Mouse (Mus musculus): ENCODE results near the gene Rps10. TPM values are rescaled to one million over a fixed set of nuclear protein-coding genes. Genes with fewer than 3 reads are reported as not detected.

The Rps10 gene
- polyA plus RNA-seq, 1 experiment from 2014 or later: 901 TPM

DNA sequence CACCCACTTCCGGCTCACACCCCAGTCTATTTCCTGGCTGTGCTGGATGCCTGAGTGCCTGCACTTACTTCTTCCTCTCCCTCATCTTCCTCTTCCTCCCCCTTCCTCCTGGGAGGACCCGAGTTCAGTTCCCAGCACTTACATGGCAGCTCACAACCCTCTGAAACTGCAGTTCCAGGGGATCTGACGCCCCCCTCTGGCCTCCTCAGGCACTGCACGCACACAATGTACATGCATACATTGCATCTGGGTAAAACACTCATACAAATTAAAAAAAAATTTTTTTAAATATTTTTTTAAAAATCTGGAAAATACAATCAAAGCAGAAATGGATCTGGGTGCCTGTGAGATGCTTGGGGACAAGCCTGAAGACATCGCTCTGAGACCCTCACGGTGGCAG is 35.3 kb upstream of the Rps10 start:
- H3K27ac ChIP-seq (ENCODE audit: low read length): no peak overlapping the region
- no peak overlapping the region for H3K4me3 ChIP-seq (ENCODE audit: low read length)
- H3K27me3 ChIP-seq (ENCODE audit: control insufficient read depth, insufficient read depth, low read depth, low read length): no peaks in the 10 kb centered on the region
- no peak for ATAC-seq (ENCODE audit: low read depth)
- no peaks in the 10 kb centered on the region for H3K36me3 ChIP-seq (ENCODE audit: control insufficient read depth, insufficient read depth, low read length)
- H3K9me3 ChIP-seq (ENCODE audit: control insufficient read depth, low read length): no peaks in the 10 kb centered on the region
- H3K4me2 ChIP-seq (ENCODE audit: low read depth, low read length): no peak overlapping the region
- H3K4me1 ChIP-seq (replicated peaks; ENCODE audit: control insufficient read depth, insufficient read depth, low read length): no peaks in the 10 kb centered on the region
- no peak overlapping the region for H3K9ac ChIP-seq (ENCODE audit: low read length)
- 69% methylated on average over 6 of the region's 6 CpGs for WGBS

DNA sequence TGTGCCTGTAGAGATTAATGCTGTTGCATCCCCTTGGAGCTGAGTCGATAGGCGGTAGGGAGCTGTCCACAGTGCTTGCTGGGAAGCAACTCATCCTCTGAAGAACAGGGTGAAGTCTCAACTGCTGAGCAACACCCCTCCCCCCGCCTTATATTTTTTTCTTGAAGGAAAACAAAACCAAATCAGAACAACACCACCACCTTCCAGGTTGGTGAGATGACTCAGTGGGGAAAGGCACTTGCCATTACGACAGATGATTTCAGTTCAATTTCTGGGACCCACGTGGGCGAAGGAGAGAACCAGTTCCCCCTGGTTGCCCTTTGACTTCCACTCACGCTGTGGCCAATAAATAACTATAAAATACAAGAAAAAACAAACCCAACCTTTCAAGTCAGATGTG is 22.3 kb upstream of the Rps10 start:
- Histone ChIP-seq H3K4me1 (replicated peaks; ENCODE audit: control insufficient read depth, insufficient read depth, low read length) (peaks cover 9% of the 10 kb centered on the region), H3K36me3 (ENCODE audit: control insufficient read depth, insufficient read depth, low read length) (no peaks in the 10 kb centered on the region), H3K9ac (ENCODE audit: low read length) (no peak overlapping the region), H3K27me3 (ENCODE audit: control insufficient read depth, insufficient read depth, low read depth, low read length) (peaks cover 36% of the 10 kb centered on the region), H3K9me3 (ENCODE audit: control insufficient read depth, low read length) (no peaks in the 10 kb centered on the region), H3K27ac (ENCODE audit: low read length) (no peak overlapping the region), H3K4me2 (ENCODE audit: low read depth, low read length) (no peak overlapping the region), H3K4me3 (ENCODE audit: low read length) (no peak overlapping the region)
- ATAC-seq (ENCODE audit: low read depth): no peak
- 59% methylated on average over 7 of the region's 7 CpGs for WGBS

DNA sequence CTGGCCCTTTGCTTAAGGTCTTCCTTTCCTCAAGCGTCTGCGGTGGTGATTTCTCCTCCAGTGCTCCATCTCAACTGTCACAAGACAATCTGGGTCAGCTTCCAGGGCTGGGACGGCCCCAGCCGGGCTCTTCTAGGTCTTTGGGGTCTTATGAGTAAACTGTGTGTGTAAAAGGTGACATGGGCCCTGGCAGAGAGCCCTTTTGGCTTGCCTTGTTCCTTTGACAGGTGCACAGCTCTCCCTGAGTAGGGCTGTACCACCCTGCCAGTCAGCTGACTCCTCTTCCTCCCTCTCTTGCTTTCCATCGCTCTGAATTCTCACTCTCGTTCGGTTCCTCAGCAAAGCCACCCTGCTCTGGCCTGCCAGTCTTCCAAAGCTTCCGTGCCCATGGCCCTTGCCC is 20.7 kb upstream of the Rps10 start:
- H3K4me3 ChIP-seq (ENCODE audit: low read length): no peak overlapping the region
- ATAC-seq (ENCODE audit: low read depth): no peak
- no peaks in the 10 kb centered on the region for H3K9me3 ChIP-seq (ENCODE audit: control insufficient read depth, low read length)
- 52% methylated on average over 8 of the region's 8 CpGs for WGBS
- H3K36me3 ChIP-seq (ENCODE audit: control insufficient read depth, insufficient read depth, low read length): no peaks in the 10 kb centered on the region
- H3K4me1 ChIP-seq (replicated peaks; ENCODE audit: control insufficient read depth, insufficient read depth, low read length): peaks cover 9% of the 10 kb centered on the region
- peaks cover 36% of the 10 kb centered on the region for H3K27me3 ChIP-seq (ENCODE audit: control insufficient read depth, insufficient read depth, low read depth, low read length)
- H3K4me2 ChIP-seq (ENCODE audit: low read depth, low read length): no peak overlapping the region
- H3K27ac ChIP-seq (ENCODE audit: low read length): no peak overlapping the region
- H3K9ac ChIP-seq (ENCODE audit: low read length): no peak overlapping the region

DNA sequence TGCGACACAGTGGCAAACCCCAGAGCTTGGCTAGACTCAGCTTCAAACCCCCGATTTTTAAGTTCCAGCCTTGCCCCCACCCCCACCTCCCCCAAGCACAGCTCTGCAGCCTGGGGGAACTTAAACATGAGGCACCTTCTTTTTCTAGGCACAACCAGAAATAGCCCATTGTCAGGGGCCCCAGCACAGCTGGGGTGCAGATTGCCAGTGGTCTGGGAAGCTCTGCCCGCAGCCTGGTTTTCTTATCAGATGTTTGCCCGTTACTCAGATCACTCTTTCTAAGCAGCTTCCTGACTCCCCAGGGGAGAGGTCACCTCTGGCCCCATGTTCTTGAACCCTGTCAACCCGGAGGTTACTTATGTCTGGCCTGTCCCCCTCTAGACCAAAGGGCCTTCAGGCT is 19.9 kb upstream of the Rps10 start:
- WGBS: 16% methylated on average over 5 of the region's 5 CpGs
- Histone ChIP-seq H3K27me3 (ENCODE audit: control insufficient read depth, insufficient read depth, low read depth, low read length) (peaks cover 36% of the 10 kb centered on the region), H3K9ac (ENCODE audit: low read length) (no peak overlapping the region), H3K4me2 (ENCODE audit: low read depth, low read length) (no peak overlapping the region), H3K27ac (ENCODE audit: low read length) (no peak overlapping the region), H3K9me3 (ENCODE audit: control insufficient read depth, low read length) (no peaks in the 10 kb centered on the region), H3K4me3 (ENCODE audit: low read length) (no peak overlapping the region), H3K36me3 (ENCODE audit: control insufficient read depth, insufficient read depth, low read length) (no peaks in the 10 kb centered on the region), H3K4me1 (replicated peaks; ENCODE audit: control insufficient read depth, insufficient read depth, low read length) (peaks cover 9% of the 10 kb centered on the region)
- no peak for ATAC-seq (ENCODE audit: low read depth)

DNA sequence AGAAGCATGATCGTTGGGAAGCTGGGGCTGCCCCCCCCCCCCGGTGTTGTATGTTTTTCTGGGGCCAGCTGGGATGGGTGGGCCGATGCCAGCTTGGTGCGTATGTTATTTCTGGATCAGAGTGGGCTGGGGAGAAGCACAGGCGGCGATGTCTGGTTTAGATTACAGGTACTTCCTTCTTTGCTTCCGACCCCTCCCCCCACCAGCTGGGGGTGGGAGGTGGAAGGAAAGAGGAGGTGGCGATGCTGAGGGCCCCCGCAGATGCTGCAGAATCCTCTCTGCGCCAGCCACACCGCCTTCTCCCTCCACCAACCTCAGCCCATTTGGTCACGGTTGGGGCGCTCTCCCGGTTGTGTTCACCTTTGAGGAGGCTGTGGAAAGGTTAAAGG is 19.5 kb upstream of the Rps10 start:
- Histone ChIP-seq H3K27me3 (ENCODE audit: control insufficient read depth, insufficient read depth, low read depth, low read length) (peaks cover 36% of the 10 kb centered on the region), H3K9ac (ENCODE audit: low read length) (no peak overlapping the region), H3K27ac (ENCODE audit: low read length) (no peak overlapping the region), H3K36me3 (ENCODE audit: control insufficient read depth, insufficient read depth, low read length) (no peaks in the 10 kb centered on the region), H3K4me1 (replicated peaks; ENCODE audit: control insufficient read depth, insufficient read depth, low read length) (peaks cover 9% of the 10 kb centered on the region), H3K9me3 (ENCODE audit: control insufficient read depth, low read length) (no peaks in the 10 kb centered on the region), H3K4me3 (ENCODE audit: low read length) (peak overlapping the region; percentile 50), H3K4me2 (ENCODE audit: low read depth, low read length) (peak overlapping the region; percentile 64)
- 4% methylated on average over 14 of the region's 14 CpGs for WGBS
- ATAC-seq (ENCODE audit: low read depth): peak; percentile 12; the same call in 1 of the 2 replicates

DNA sequence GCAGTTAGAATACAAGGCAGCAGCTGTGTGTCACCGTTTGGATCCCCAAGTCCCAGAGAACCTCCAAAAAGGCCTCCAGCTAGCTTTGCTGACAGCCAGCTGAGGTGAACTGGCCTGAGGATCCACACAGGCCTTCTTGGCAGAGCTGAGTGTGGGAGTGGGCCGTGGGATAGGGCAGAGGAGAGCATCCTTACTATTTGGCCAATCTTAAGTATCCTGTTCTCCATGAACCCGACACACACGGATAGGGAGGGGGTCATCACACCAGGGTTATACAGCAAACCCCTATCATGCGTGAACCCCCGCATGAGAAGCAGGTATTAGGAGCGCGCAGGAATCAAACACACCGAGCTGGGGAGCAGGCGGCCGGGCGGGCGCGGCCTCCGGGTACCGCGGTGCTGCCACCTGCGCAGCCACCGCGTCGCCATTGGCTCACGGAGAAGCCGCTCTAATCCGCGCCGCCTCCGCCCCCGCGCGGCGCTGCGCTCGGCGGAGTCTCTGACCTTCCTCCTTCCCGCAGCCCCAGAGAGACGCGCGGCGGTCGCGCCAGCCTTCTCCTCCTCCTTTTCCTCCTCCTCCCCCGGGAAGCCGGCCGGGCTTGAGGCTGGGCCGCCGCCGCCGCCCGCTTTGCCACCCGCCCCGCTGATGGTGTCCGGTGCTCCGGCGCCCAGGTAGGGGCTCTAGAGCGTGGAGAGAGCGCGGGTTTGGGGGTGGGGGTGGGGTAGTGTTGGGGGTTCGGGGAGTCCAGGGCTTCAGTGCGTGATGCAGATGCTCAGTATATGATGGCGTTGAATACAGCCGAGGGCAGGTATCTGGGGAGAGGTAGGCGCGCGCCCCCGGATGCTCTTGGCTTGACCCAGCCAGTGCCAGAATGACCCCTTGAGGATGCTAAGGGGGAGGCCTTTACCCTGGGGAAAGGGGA is 18.9 kb upstream of the Rps10 start, which contains the start of gene Pacsin1:
Pacsin1 (plus strand) TSS at position 421 of the 922 bp plus-strand sequence.
- H3K27ac ChIP-seq (ENCODE audit: low read length): no peak within 1 kb of the TSS
- H3K27me3 ChIP-seq (ENCODE audit: control insufficient read depth, insufficient read depth, low read depth, low read length): peaks cover 36% of the 10 kb centered on the region
- H3K4me2 ChIP-seq (ENCODE audit: low read depth, low read length): peak within 1 kb of the TSS; percentile 64
- ATAC-seq (ENCODE audit: low read depth): peak; percentile 47; the same call in 1 of the 2 replicates
- WGBS: 2% methylated on average over 58 of the region's 65 CpGs
- no peaks in the 10 kb centered on the region for H3K36me3 ChIP-seq (ENCODE audit: control insufficient read depth, insufficient read depth, low read length)
- 0 out of 2 replicates have a peak within 1 kb of the TSS, but pooled peaks have one; percentile 9 for H3K9ac ChIP-seq (ENCODE audit: low read length)
- H3K4me3 ChIP-seq (ENCODE audit: low read length): peak within 1 kb of the TSS; percentile 50
- no peaks in the 10 kb centered on the region for H3K9me3 ChIP-seq (ENCODE audit: control insufficient read depth, low read length)
- H3K4me1 ChIP-seq (replicated peaks; ENCODE audit: control insufficient read depth, insufficient read depth, low read length): peaks cover 9% of the 10 kb centered on the region

DNA sequence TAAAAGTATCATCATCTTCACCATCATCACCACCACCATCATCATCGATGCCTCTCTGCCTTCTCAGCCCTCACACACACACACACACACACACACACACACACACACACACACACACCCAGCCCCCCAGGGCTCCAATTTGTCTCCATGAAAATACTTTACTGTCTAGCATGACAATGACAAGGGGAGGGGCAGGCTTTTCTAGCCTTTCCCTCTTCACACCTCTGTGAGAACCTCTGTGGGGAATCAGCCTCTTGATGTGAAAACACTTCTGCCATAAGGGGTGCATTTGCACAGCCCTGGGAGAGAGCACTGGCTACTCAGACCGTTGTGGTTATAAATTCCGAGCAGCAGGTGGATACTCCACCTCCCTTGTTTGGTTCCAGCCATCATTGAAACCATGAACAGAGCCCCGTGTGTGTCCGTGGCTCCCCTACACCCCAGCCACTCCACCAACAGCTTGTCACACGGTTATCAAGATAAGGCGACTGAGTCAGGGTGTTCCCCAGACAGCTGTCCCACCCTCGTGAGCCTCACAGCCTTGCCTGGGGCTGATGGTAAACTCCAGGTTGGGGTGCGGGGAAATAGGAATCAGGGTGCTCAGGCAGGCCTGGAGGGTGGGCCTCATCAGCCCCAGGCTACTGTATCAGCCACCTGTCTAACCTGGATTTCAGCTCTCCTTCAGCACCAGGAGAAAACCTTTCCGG is 16.9 kb upstream of the Rps10 start:
- Histone ChIP-seq H3K9ac (ENCODE audit: low read length) (no peak overlapping the region), H3K36me3 (ENCODE audit: control insufficient read depth, insufficient read depth, low read length) (no peaks in the 10 kb centered on the region), H3K4me1 (replicated peaks; ENCODE audit: control insufficient read depth, insufficient read depth, low read length) (peaks cover 9% of the 10 kb centered on the region), H3K27me3 (ENCODE audit: control insufficient read depth, insufficient read depth, low read depth, low read length) (peaks cover 36% of the 10 kb centered on the region), H3K27ac (ENCODE audit: low read length) (no peak overlapping the region), H3K4me2 (ENCODE audit: low read depth, low read length) (no peak overlapping the region), H3K4me3 (ENCODE audit: low read length) (no peak overlapping the region), H3K9me3 (ENCODE audit: control insufficient read depth, low read length) (no peaks in the 10 kb centered on the region)
- ATAC-seq (ENCODE audit: low read depth): no peak
- WGBS: 39% methylated on average over 10 of the region's 10 CpGs

DNA sequence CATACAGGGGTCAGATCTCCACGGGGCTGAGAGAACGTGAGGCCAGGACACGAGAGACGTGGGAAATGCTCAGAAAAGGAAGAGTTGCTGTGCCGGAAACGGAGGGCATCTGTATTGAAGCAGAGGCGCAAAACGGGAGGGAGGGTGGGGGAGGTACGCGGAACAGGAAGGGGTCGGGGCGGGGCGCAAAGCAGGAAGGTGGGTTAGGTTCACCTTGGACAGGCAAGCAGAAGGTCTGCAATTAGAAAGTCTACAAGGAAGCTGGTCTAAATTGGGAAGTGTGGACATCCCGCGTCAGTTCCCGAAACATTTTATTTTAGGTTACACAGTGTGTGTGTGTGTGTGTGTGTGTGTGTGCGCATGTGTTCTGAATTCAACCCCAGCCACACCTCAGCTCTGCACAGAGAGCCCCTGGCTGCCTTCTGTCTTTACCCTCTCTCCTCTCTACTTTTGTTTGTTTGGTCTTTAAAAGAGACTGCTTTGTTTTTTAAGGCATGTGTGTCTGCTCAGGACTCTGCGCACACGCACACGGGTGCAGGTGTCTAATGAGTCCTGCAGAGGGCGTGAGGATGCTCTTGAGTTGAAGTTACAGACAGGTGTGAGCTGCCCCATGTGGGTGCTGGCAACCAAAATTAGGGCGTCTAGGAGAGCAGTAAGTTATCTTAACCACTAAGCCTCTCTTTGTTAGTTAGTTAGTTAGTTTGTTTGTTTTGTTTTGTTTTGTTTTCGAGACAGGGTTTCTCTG is 15.7 kb upstream of the Rps10 start:
- peaks cover 32% of the 10 kb centered on the region for H3K27me3 ChIP-seq (ENCODE audit: control insufficient read depth, insufficient read depth, low read depth, low read length)
- no peak overlapping the region for H3K4me2 ChIP-seq (ENCODE audit: low read depth, low read length)
- H3K36me3 ChIP-seq (ENCODE audit: control insufficient read depth, insufficient read depth, low read length): no peaks in the 10 kb centered on the region
- 70% methylated on average over 23 of the region's 23 CpGs for WGBS
- ATAC-seq (ENCODE audit: low read depth): no peak
- no peaks in the 10 kb centered on the region for H3K9me3 ChIP-seq (ENCODE audit: control insufficient read depth, low read length)
- H3K9ac ChIP-seq (ENCODE audit: low read length): no peak overlapping the region
- peaks cover 9% of the 10 kb centered on the region for H3K4me1 ChIP-seq (replicated peaks; ENCODE audit: control insufficient read depth, insufficient read depth, low read length)
- no peak overlapping the region for H3K27ac ChIP-seq (ENCODE audit: low read length)
- H3K4me3 ChIP-seq (ENCODE audit: low read length): no peak overlapping the region

DNA sequence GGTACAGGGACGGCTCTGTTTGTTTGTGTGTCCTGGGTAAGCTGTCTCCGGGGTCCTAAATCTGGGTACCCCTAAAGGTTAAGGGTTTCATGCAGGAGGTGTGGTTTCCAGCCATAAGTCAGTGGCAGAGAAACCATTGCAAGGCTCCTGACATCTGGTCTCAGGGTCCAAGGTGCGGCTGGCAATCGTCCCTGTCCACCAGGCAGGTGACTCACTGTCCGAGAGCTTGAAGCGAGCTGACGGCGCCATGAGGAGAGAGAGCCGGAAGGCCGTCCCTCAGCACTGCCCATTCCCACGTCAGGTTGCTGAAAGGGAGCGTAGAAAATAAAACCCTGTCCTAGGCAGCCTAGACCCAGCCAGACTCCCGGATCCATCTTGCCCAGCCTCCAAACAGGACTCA is 14.1 kb upstream of the Rps10 start:
- 71% methylated on average over 13 of the region's 13 CpGs for WGBS
- H3K27ac ChIP-seq (ENCODE audit: low read length): no peak overlapping the region
- no peak for ATAC-seq (ENCODE audit: low read depth)

More for the DNA sequence above, 14.1 kb upstream of the Rps10 start:
- Histone ChIP-seq H3K9me3 (ENCODE audit: control insufficient read depth, low read length) (no peaks in the 10 kb centered on the region), H3K36me3 (ENCODE audit: control insufficient read depth, insufficient read depth, low read length) (no peaks in the 10 kb centered on the region), H3K4me2 (ENCODE audit: low read depth, low read length) (no peak overlapping the region), H3K27me3 (ENCODE audit: control insufficient read depth, insufficient read depth, low read depth, low read length) (peaks cover 17% of the 10 kb centered on the region), H3K4me1 (replicated peaks; ENCODE audit: control insufficient read depth, insufficient read depth, low read length) (peaks cover 4% of the 10 kb centered on the region), H3K9ac (ENCODE audit: low read length) (no peak overlapping the region), H3K4me3 (ENCODE audit: low read length) (no peak overlapping the region)
